Mouse (Mus musculus): ENCODE measurements around the gene Prrg2. TPM values are rescaled to one million over a fixed set of nuclear protein-coding genes. Genes with fewer than 3 reads are reported as not detected.

Prrg2 gene
- polyA plus RNA-seq, 1 experiment from 2014 or later = 33.7 TPM

DNA sequence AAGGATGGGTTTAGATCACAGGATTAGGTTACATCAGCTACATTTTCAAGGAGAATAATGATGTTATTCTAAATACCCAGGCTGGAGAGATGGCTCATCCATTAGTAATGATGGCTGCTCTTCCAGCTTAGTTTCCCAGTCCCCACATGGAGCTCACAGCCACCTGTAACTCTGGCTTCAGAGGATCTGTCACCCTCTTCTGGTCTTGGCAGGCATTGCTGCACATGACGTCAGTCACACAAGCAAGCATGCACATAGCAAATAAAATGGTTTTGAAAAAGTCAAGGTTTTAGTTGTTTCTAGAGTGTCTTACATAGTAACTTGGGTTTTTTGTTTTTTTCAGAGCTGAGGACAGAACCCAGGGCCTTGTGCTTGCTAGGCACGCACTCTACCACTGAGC is 9.8 kb upstream of the Prrg2 start:
- WGBS = 93% methylated on average over 2 of the region's 2 CpGs

DNA sequence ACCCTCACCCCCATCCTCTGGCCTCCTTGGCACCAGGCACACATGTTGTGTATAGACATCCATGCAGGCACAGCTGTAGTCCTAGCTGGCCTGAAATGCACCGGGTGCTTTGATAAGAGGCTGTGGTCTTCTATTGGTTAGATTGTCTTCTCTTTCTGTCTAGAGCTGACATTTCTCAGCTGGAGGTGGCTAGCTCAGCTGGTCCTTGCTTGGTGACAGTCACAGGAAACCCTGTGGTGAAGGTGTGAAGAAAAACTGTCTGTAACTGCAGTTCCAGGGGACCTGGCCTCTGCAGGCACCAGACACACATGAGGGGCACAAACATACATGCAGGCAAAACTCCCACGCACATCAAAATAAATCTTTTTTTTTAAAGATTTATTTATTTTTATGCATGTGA is 7.2 kb upstream of the Prrg2 start:
- Histone ChIP-seq H3K36me3 (peaks cover 12% of the 10 kb centered on the region), H3K4me1 (0 out of 2 replicates have a peak, but pooled peaks cover 5% of the 10 kb centered on the region), H3K27me3 (no peaks in the 10 kb centered on the region), H3K4me3 (replicated peaks) (no peak overlapping the region), H3K4me2 (no peak overlapping the region), H3K9ac (no peak overlapping the region), H3K27ac (no peak overlapping the region), H3K9me3 (replicated peaks) (no peaks in the 10 kb centered on the region)
- WGBS = 85% methylated on average over 2 of the region's 2 CpGs
- ATAC-seq (replicated peaks; ENCODE audit: low FRiP score) = no peak

More for the DNA sequence above, 9.8 kb upstream of the Prrg2 start:
- H3K9me3 ChIP-seq (replicated peaks) = no peaks in the 10 kb centered on the region
- H3K27ac ChIP-seq = no peak overlapping the region
- no peak overlapping the region for H3K4me2 ChIP-seq
- ATAC-seq (replicated peaks; ENCODE audit: low FRiP score) = no peak
- no peak overlapping the region for H3K4me3 ChIP-seq (replicated peaks)
- peaks cover 9% of the 10 kb centered on the region for H3K4me1 ChIP-seq
- no peak overlapping the region for H3K9ac ChIP-seq
- H3K27me3 ChIP-seq = no peaks in the 10 kb centered on the region
- H3K36me3 ChIP-seq = peaks cover 36% of the 10 kb centered on the region

- Histone ChIP-seq H3K9me3 (replicated peaks) (no peaks in the 10 kb centered on the region), H3K4me2 (no peak overlapping the region), H3K36me3 (no peaks in the 10 kb centered on the region), H3K4me1 (peaks cover 11% of the 10 kb centered on the region), H3K9ac (no peak overlapping the region), H3K27me3 (no peaks in the 10 kb centered on the region), H3K4me3 (replicated peaks) (no peak overlapping the region), H3K27ac (no peak overlapping the region)
- 30% methylated on average over 5 of the region's 5 CpGs for WGBS
- 0 out of 2 replicates have a peak, but pooled peaks have one; percentile 12 for ATAC-seq (replicated peaks; ENCODE audit: low FRiP score)
Measured at GRCm38 (mm10) chr7:45068000-45068318, 5.5 kb upstream of the Prrg2 start.

DNA sequence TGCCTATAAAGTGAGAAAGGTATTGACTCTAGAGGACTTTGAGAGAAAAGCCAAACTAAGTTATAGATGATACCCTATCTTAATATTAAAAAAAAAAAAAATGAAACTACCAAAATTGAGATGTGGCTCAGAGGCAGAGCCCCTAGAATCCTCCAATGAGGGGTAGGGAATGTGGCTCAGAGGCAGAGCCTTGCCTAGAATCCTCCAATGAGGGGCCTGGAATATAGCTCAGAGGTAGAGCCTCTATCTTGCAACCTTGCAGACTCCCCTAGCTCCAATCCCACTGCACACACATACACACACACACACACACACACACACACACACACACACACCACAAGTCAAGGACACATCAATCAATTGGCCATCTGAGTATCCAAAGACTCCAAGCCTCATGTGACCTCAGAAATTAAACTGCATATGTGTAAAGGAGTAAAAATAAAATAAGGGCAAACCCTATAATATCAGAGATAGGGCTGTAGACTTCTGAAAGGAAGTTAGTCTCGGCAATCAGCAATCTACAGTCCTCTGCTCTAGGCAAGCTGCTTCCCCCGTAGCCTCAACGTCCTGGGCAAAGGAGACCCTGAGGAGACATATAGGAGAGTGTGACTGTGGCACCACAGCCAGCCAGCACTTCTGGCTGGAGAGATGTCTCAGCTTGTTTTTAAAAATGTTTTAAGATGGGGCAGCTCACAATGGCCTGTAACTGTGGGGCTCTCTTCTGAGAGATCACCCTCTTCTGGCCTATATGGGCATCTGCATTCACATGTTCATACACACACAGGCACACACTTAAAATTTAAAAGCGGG is 4.9 kb upstream of the Prrg2 start:
- Histone ChIP-seq H3K9me3 (replicated peaks) (no peaks in the 10 kb centered on the region), H3K27me3 (no peaks in the 10 kb centered on the region), H3K4me2 (no peak overlapping the region), H3K27ac (no peak overlapping the region), H3K9ac (no peak overlapping the region), H3K36me3 (no peaks in the 10 kb centered on the region), H3K4me3 (replicated peaks) (no peak overlapping the region), H3K4me1 (peaks cover 12% of the 10 kb centered on the region)
- ATAC-seq (replicated peaks; ENCODE audit: low FRiP score) = 0 out of 2 replicates have a peak, but pooled peaks have one; percentile 7
- 80% methylated on average over 4 of the region's 4 CpGs for WGBS

- Histone ChIP-seq H3K4me3 (replicated peaks) (peak overlapping the region; percentile 90), H3K9ac (peak overlapping the region; percentile 59), H3K27ac (peak overlapping the region; percentile 99), H3K36me3 (peaks cover 10% of the 10 kb centered on the region; the same call in 1 of the 2 replicates), H3K27me3 (no peaks in the 10 kb centered on the region), H3K4me2 (peak overlapping the region; percentile 75), H3K9me3 (replicated peaks) (no peaks in the 10 kb centered on the region), H3K4me1 (peaks cover 34% of the 10 kb centered on the region)
- peak; percentile 38 for ATAC-seq (replicated peaks; ENCODE audit: low FRiP score)
- 6% methylated on average over 11 of the region's 11 CpGs for WGBS
Measured at GRCm38 (mm10) chr7:45061532-45062075, 873 bp downstream of the Prrg2 start.

- H3K36me3 ChIP-seq = peaks cover 10% of the 10 kb centered on the region; the same call in 1 of the 2 replicates
- WGBS = 90% methylated on average over 6 of the region's 6 CpGs
- no peaks in the 10 kb centered on the region for H3K9me3 ChIP-seq (replicated peaks)
- H3K9ac ChIP-seq = no peak overlapping the region
- H3K4me2 ChIP-seq = peak overlapping the region; percentile 75
- H3K27me3 ChIP-seq = no peaks in the 10 kb centered on the region
- peaks cover 34% of the 10 kb centered on the region for H3K4me1 ChIP-seq
- peak overlapping the region; percentile 99; the same call in 1 of the 2 replicates for H3K27ac ChIP-seq
- ATAC-seq (replicated peaks; ENCODE audit: low FRiP score) = no peak
- H3K4me3 ChIP-seq (replicated peaks) = 0 out of 2 replicates have a peak overlapping the region, but pooled peaks have one; percentile 14
Measured at GRCm38 (mm10) chr7:45060632-45061122, 1.8 kb downstream of the Prrg2 start.

DNA sequence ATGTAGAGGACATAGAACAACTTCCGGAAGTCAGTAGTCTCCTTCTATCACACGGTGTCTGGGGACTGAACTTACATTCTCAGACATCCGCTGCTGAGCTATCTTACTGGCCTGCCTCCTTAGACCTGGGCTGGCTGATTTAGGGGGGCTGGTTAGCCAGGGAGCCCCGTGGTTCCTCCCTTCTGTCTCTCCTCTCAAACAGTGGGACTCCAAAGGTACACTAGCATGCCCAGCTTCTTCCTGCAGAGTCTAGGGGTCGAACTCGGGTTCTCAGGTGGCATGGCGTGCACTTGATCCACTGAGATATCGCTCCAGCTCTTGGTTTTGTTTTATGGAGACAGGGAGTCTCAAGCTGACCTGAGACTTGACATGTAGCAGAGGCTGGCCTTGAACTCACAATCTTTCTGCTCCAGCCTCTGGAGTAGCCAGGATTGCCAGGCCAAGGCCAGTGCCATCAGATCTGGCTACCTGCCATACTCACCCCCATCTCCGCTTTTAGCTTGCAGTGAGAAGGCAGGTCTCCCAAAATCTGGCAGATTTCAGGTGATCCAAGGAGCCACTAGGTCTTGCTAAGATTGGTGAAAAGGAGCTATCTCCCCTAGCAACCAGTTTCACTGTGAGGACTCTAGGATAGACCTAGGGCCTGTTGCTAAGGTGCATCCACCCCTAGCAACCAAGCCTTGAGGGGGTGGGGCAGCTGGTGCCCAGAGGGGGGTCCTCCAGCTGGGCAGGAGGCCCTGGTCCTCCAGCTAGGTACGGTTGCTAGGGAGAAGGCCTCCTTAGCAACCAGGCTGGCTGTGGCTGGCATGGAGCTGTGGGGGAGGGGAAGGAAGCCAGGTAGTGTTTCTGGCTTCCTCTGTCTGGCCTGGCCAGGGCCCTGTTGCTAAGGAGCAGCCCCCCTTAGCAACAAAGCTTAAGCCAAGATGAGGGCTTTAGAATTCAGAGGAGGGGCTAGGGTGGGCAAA is 3.6 kb downstream of the Prrg2 start:
- WGBS = 81% methylated on average over 10 of the region's 10 CpGs
- Histone ChIP-seq H3K4me1 (peaks cover 34% of the 10 kb centered on the region), H3K36me3 (peaks cover 10% of the 10 kb centered on the region; the same call in 1 of the 2 replicates), H3K9me3 (replicated peaks) (no peaks in the 10 kb centered on the region), H3K4me2 (no peak overlapping the region), H3K4me3 (replicated peaks) (no peak overlapping the region), H3K27me3 (no peaks in the 10 kb centered on the region), H3K9ac (no peak overlapping the region), H3K27ac (no peak overlapping the region)
- ATAC-seq (replicated peaks; ENCODE audit: low FRiP score) = no peak

GRCm38 (mm10) chr7:45056972-45057348 is 5.5 kb downstream of the Prrg2 start:
- no peak overlapping the region for H3K9ac ChIP-seq
- no peaks in the 10 kb centered on the region for H3K27me3 ChIP-seq
- peaks cover 10% of the 10 kb centered on the region; the same call in 1 of the 2 replicates for H3K36me3 ChIP-seq
- H3K9me3 ChIP-seq (replicated peaks) = no peaks in the 10 kb centered on the region
- H3K4me1 ChIP-seq = peaks cover 32% of the 10 kb centered on the region
- no peak for ATAC-seq (replicated peaks; ENCODE audit: low FRiP score)
- H3K4me3 ChIP-seq (replicated peaks) = no peak overlapping the region
- no peak overlapping the region for H3K27ac ChIP-seq
- H3K4me2 ChIP-seq = no peak overlapping the region

DNA sequence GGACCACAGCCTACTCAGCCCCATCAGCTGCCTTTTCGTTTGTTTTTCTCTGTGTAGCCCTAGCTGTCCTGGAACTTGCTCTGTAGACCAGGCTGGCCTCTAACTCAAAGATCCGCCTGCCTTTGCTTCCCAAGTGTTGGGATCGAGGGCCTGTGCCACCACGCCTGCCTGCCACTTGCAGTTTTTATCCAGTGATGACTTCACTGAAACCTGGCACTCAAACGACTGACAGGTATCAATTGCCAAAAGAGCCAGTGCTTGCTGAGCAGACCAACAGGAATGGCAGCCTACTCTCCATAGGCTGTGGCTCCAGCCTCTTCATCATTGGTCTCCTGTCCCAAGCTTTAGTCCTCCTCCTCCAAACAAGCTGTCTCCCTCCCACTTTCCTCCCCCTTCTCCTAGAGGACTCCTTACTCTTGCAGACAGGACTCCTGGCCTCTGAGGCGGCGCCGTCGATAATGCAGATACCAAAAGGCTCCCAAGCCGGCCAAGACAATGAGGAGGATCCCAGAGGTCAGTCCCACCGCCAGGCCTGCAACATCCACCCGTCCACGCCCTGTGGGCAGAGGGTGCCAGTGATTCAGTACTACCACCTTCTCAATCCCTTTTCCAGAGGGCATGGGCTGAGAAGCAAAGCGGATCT is 6.0 kb downstream of the Prrg2 start:
- Histone ChIP-seq H3K36me3 (peaks cover 10% of the 10 kb centered on the region; the same call in 1 of the 2 replicates), H3K4me1 (peaks cover 33% of the 10 kb centered on the region), H3K27ac (no peak overlapping the region), H3K9ac (no peak overlapping the region), H3K4me3 (replicated peaks) (no peak overlapping the region), H3K27me3 (no peaks in the 10 kb centered on the region), H3K9me3 (replicated peaks) (no peaks in the 10 kb centered on the region), H3K4me2 (no peak overlapping the region)
- WGBS = 68% methylated on average over 14 of the region's 14 CpGs
- no peak for ATAC-seq (replicated peaks; ENCODE audit: low FRiP score)

DNA sequence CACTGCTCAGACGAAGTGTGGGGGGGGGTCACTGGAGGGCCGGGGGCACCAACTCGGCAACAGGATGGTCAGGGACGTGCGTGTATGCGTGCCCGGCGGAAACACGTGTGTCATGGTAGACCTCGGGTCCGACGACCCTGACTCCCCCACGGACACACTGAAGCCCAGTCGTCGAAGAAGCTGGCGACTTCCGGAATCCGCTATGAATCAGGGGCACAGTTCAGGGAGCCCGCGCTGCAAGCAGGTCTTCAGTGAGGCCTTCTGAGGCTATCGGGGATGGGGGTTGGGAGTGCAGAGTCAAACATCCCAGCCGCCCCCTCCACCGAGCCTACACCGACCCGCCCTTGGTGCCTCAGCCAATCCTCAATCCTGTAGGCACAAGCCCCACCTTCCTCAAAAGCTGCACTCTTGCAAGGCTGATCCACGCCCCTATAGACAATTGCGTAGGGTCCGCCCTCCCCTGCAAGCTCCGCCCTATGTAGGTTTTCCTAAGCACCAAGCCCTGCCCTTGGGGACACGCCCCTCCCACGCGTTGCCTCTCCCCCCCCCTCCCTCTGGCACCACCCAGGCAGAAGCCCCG is 8.5 kb downstream of the Prrg2 start:
- peaks cover 40% of the 10 kb centered on the region for H3K4me1 ChIP-seq
- peak overlapping the region; percentile 87 for H3K9ac ChIP-seq
- no peaks in the 10 kb centered on the region for H3K27me3 ChIP-seq
- peak; percentile 95 for ATAC-seq (replicated peaks; ENCODE audit: low FRiP score)
- H3K4me2 ChIP-seq = peak overlapping the region; percentile 97
- under 1% methylated on average over 33 of the region's 33 CpGs for WGBS
- peaks cover 20% of the 10 kb centered on the region for H3K36me3 ChIP-seq
- no peaks in the 10 kb centered on the region for H3K9me3 ChIP-seq (replicated peaks)
- peak overlapping the region; percentile 80 for H3K4me3 ChIP-seq (replicated peaks)
- peak overlapping the region; percentile 100 for H3K27ac ChIP-seq
